Mouse (Mus musculus): ENCODE results near the gene Tmem260.
"Not testable (repeated sequence)": the region's sequence is repeated elsewhere in the genome, so short reads cannot be mapped to it uniquely, and the experiment has no call there.

Tmem260 gene

DNA sequence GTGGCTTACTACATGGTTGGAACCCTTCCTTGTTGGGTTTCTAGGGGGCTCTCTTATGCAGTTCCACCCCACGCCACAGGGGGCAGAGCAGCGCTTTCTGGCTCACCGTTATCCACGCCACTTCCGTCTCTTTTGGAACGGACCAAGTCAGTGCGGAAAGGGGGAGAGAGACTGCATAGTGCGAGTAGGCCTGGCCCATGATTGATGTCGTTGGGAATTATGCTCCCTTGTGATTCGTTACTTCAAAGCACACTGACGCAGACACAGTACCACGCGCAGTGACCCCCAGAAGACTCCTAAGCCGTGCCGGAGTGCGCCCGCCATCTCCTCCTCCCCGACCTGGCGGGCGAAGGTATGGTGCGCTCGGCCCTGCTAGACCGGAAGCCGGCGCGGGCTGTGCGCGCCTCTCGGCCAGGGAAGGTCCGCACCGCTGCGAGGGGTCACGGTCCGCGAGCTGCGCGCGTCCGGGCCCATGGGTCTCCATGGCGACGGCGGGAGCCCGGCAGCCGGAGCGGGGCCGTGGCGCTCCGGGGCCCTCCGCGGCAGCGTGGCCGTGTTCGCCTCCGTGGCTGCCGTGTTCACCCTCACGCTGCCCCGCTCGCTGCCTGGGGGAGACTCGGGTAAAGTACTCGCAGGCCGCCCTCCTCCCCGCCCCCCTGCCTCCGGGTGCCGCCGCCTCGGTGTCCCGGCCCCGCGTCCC, at the start of gene Tmem260:
TSS of gene Tmem260 (plus strand) at position 141 of the 700 bp plus-strand sequence.
- in situ Hi-C loops (cut with MboI, MseI) = no loop called here

- in situ Hi-C loops (cut with MboI, MseI) = no loop called here
Observed at GRCm38 (mm10) chr14:48406086-48406485, 39.8 kb upstream of the Tmem260 start.

GRCm38 (mm10) chr14:48417064-48417463, 28.9 kb upstream of the Tmem260 start:
- in situ Hi-C loops (cut with MboI, MseI) = no loop called here

DNA sequence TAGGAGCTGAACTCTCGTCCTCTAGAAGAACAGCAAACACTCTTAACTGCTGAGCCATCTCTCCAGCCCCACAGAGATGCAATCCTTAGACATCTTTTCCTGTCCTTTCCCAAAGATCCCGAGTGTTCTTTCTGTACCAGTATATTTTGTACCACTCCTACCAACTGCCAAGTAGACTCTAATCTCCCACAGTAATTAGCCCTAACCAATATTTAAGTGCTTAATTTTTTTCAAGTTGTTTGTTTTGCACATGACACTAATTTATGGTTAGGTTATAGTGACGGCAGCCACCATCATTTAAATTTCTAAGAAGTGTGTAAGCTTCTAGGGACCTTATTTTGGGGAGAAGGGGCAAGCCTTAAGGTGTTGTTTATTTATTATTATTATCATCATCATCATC, 27.7 kb upstream of the Tmem260 start:
- in situ Hi-C loops (cut with MboI, MseI) = no loop called here

DNA sequence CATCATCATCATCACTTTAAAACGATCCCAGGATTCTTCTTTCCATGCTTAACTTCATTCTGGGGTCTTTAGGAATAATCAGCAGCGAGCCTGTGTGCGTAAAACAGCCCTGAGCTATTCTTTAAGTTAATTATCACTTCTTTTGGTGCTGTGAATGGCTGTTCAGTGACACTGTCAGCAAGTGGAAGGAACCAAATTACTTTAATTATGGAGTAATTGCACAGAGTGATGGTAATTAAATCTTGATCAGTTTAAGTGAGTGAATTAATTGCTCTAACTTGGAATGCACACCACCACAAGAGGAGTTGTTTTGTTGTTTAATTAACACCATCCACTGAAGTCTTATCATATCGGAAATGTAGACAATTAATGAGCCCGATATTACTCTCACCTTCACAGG, 27.3 kb upstream of the Tmem260 start:
- in situ Hi-C loops (cut with MboI, MseI) = no loop called here

GRCm38 (mm10) chr14:48421476-48421875, 24.4 kb upstream of the Tmem260 start:
- in situ Hi-C loops (cut with MboI, MseI) = no loop called here

DNA sequence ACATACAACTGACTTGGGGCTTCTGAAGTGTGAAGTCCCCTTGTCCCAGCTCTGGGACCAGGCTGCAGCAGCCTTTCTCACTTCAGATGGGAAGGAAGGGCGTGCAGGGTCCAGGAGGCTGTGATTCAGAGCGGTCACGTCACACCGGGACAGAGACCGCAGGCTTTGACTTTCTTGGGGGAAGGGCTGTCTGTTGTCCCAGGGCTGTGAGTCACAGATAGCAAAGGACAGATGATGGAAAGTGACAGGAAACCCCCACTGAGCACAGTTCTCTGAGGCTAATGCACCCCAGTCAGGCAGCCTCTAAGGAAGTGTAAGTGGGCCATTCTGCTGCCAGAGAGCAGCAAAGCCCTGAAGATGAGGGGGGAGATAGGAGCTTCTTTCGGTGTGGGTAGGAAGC, 23.9 kb upstream of the Tmem260 start:
- in situ Hi-C loops (cut with MboI, MseI) = no loop called here

- in situ Hi-C loops (cut with MboI, MseI) = no loop called here
Observed at GRCm38 (mm10) chr14:48422436-48422835, 23.5 kb upstream of the Tmem260 start.

DNA sequence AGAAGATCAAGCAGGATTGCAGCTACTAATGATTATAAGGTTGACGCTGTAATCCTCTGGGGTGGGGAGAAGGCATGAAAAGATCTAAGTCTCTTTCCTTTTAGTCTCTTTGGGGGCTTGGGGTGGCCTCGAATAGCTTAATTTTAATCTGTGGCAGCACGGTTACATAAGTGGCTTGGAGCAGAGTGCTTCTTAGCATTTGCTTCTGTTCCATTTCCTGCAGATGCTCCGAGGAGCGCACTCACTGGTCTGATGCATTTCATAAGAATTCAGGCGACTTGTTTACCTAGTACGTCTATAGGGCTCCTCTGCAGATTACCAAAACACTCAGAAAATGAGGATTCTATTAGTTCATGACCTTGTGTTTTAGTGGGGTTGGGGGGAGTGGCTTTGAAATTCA, 23.0 kb upstream of the Tmem260 start:
- in situ Hi-C loops (cut with MboI, MseI) = no loop called here

GRCm38 (mm10) chr14:48431978-48432377, 13.9 kb upstream of the Tmem260 start:
- in situ Hi-C loops (cut with MboI, MseI) = no loop called here

DNA sequence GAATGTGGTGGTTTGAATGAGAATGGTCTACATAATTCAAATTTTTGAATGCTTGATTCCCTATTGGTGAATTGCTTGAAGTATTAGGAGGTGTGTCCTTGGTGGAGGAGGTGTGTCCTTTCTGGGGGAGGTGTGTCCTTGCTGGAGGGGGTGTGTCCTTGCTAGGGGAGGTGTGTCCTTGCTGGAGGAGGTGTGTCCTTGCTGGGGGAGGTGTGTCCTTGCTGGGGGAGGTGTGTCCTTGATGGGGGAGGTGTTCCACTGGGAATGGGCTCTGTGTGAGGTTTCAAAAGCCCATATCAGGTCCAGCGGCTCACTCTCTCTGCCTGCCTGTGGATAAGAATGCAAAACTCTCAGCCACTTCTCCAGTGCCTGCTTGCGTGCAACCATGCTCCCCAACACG, 2.1 kb upstream of the Tmem260 start:
- in situ Hi-C loops (cut with MboI, MseI) = no loop called here

GRCm38 (mm10) chr14:48451966-48452407, 6.1 kb downstream of the Tmem260 start:
- in situ Hi-C loops (cut with MboI, MseI) = no loop called here

- in situ Hi-C loops (cut with MboI, MseI) = no loop called here
Observed at GRCm38 (mm10) chr14:48453411-48453810, 7.5 kb downstream of the Tmem260 start.

GRCm38 (mm10) chr14:48456305-48457092, 10.6 kb downstream of the Tmem260 start:
- in situ Hi-C loops (cut with MboI, MseI) = no loop called here

- in situ Hi-C loops (cut with MboI, MseI) = no loop called here
Observed at GRCm38 (mm10) chr14:48457288-48457938, 11.5 kb downstream of the Tmem260 start.

GRCm38 (mm10) chr14:48458901-48459300, 13.0 kb downstream of the Tmem260 start:
- in situ Hi-C loops (cut with MboI, MseI) = no loop called here

GRCm38 (mm10) chr14:48468339-48468738, 22.4 kb downstream of the Tmem260 start:
- in situ Hi-C loops (cut with MboI, MseI) = no loop called here

- in situ Hi-C loops (cut with MboI, MseI) = no loop called here
Observed at GRCm38 (mm10) chr14:48470742-48471487, 25.0 kb downstream of the Tmem260 start.

DNA sequence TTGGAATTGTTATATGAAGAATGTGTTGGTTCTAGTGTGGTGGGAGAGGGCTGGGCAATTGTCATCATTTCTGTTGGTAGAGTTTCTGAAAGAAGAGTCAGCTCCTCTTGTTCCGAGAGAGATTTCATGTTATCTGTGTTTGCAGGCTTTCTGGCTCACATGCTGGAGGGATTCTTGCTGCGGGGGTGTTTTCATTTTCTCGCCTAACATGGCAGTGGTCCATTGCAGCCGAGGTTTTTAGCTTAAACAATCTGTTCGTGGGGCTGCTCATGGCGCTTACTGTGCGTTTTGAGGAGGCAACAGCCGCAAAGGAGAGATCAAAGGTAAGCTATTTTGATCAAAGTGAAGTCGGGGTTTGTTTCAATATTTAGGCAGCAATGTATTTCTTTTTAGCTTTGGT, 26.3 kb downstream of the Tmem260 start:
- in situ Hi-C loops (cut with MboI, MseI) = no loop called here

DNA sequence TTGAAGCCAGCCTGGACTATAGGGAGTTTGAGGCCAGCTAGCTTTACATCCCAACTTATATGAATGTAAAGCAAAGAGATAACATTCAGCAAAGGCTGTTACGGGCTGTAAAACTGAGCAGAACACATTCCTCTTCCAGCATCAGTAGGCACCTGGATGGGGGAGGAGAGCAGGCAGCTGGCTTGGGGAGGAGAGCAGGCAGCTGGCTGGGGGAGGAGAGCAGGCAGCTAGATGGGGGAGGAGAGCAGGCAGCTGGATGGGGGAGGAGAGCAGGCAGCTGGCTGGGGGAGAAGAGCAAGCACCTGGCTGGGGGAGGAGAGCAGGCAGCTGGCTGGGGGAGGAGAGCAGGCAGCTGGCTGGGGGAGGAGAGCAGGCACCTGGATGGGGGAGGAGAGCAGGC, 29.4 kb downstream of the Tmem260 start:
- in situ Hi-C loops (cut with MboI, MseI) = no loop called here

- in situ Hi-C loops (cut with MboI, MseI) = not testable (repeated sequence)
Observed at GRCm38 (mm10) chr14:48475834-48476233, 29.9 kb downstream of the Tmem260 start.

DNA sequence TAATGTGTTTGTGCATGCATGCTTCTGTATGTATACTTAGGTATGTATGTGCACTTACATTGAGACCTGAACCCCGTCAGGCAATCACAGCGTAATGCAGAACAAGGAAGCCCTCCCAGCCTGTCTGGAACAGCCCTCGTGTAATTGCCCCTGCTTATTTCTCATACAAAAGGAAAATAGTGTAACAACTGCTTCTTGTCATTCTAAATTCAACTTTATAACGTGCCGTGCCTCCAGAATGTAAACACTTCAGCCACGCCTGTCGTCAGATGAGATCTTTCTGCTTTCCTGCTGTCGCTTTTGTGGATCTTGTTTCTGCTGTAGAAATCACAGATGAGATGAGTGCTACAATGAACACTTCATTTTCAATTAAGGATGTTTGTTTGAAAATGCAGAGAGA, 30.4 kb downstream of the Tmem260 start:
- in situ Hi-C loops (cut with MboI, MseI) = no loop called here

Data from regulatory T cell (primary cell).